Mouse (Mus musculus) cortical plate, adult 2 months (tissue): ENCODE measurements around the gene 5330417C22Rik.

Source experiments
- CTCF ChIP-seq: fragments of 200-500 bp; IDR thresholded peaks from 2 replicates; pipeline ENCODE4 v1.5.1; 2011; ENCODE audit warnings: mild to moderate bottlenecking, control low read depth, low read length; ENCODE audit not compliant: insufficient read depth; ENCODE audit errors: extremely low read depth
- POLR2A ChIP-seq: fragments of 200-500 bp; IDR thresholded peaks from 2 replicates; pipeline ENCODE4 v1.6.1; 2011; ENCODE audit warnings: mild to moderate bottlenecking, low read length, control low read depth; ENCODE audit not compliant: insufficient read depth; ENCODE audit errors: extremely low read depth

DNA sequence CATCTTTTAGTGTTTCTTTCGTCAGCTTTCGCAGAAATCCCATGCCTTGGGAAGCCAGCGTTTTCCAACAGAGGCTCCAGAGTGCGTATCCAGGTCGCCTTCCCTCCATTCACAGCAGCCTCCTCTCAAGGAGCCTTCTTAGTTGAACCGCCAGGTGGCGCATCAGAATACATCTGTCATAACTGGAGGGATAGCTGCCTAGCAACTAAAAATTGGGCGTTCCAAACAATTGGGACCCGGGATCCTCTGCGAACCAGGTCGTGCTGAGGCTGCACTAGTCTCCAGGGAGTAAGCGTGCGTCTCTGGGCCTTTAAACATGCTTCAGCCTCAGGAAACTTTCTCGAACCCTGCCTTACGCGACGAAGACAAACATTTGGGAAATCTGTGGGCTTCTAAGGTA is 967 bp upstream of the 5330417C22Rik start:
- peak; percentile 56; the same call in 1 of the 2 replicates for TF ChIP-seq POLR2A
- TF ChIP-seq CTCF = peak; percentile 76
